Mouse (Mus musculus) E14TG2a.4 (cell line): Measurements from ENCODE around the gene Nudt16l1.
A peak's percentile ranks its signal among the peaks of the same experiment; 100 is the strongest.

Experiments used
- H3K27me3 ChIP-seq: 2 replicates; pipeline ENCODE4 v1.6.1; 2014; ENCODE audit warnings: low read length, control low read depth; ENCODE audit not compliant: insufficient read depth
- H3K36me3 ChIP-seq: 2 replicates; pipeline ENCODE4 v1.6.1; 2014; ENCODE audit warnings: low read length, control low read depth; ENCODE audit not compliant: insufficient read depth
- H3K4me1 ChIP-seq: replicated peaks from 2 replicates; pipeline ENCODE4 v1.6.1; 2014; ENCODE audit warnings: low read depth, low read length, control low read depth
- H3K4me3 ChIP-seq: replicated peaks from 2 replicates; pipeline ENCODE4 v1.5.1; 2014; ENCODE audit warnings: mild to moderate bottlenecking, low read length
- H3K9me3 ChIP-seq: 2 replicates; pipeline ENCODE4 v1.6.1; 2014; ENCODE audit warnings: low read length, control low read depth
- CTCF ChIP-seq: conservative IDR thresholded peaks from 2 replicates; pipeline ENCODE4 v1.5.1; 2014; ENCODE audit warnings: low read length
- NANOG ChIP-seq: IDR thresholded peaks from 2 replicates; pipeline ENCODE4 v1.6.1; 2014; ENCODE audit warnings: borderline replicate concordance, low read length, mixed read lengths
- POU5F1 ChIP-seq: IDR thresholded peaks from 2 replicates; pipeline ENCODE4 v1.6.1; 2014; ENCODE audit warnings: low read length, borderline replicate concordance

The Nudt16l1 gene

GRCm38 (mm10) chr16:4938461-4938860 is at the start of gene Nudt16l1:
Gene Nudt16l1, plus strand, starts transcription at chr16:4938761.
- peaks cover 29% of the 10 kb centered on the region for H3K4me1 ChIP-seq
- H3K36me3 ChIP-seq, result peaks cover 82% of the 10 kb centered on the region
- TF ChIP-seq CTCF (no peak), POU5F1 (no peak), NANOG (no peak)
- H3K27me3 ChIP-seq, result no peaks in the 10 kb centered on the region
- peak within 1 kb of the TSS; percentile 99 for H3K4me3 ChIP-seq
- H3K9me3 ChIP-seq, result no peaks in the 10 kb centered on the region

GRCm38 (mm10) chr16:4890201-4890709 is 48.3 kb upstream of the Nudt16l1 start:
- H3K9me3 ChIP-seq, result no peaks in the 10 kb centered on the region
- TF ChIP-seq CTCF, result no peak
- no peak for TF ChIP-seq NANOG
- TF ChIP-seq POU5F1, result no peak
- no peaks in the 10 kb centered on the region for H3K27me3 ChIP-seq
- peaks cover 75% of the 10 kb centered on the region for H3K4me1 ChIP-seq
- no peak overlapping the region for H3K4me3 ChIP-seq
- peaks cover 15% of the 10 kb centered on the region for H3K36me3 ChIP-seq

GRCm38 (mm10) chr16:4892171-4892570 is 46.4 kb upstream of the Nudt16l1 start:
- H3K9me3 ChIP-seq, result no peaks in the 10 kb centered on the region
- H3K36me3 ChIP-seq, result peaks cover 15% of the 10 kb centered on the region
- TF ChIP-seq CTCF (no peak), POU5F1 (no peak), NANOG (no peak)
- no peak overlapping the region for H3K4me3 ChIP-seq
- H3K4me1 ChIP-seq, result peaks cover 83% of the 10 kb centered on the region
- no peaks in the 10 kb centered on the region for H3K27me3 ChIP-seq

GRCm38 (mm10) chr16:4894201-4894908 is 44.2 kb upstream of the Nudt16l1 start:
- H3K4me3 ChIP-seq, result 0 out of 2 replicates have a peak overlapping the region, but pooled peaks have one; percentile 8
- H3K36me3 ChIP-seq, result peaks cover 9% of the 10 kb centered on the region
- H3K27me3 ChIP-seq, result no peaks in the 10 kb centered on the region
- no peaks in the 10 kb centered on the region for H3K9me3 ChIP-seq
- no peak for TF ChIP-seq POU5F1
- no peak for TF ChIP-seq CTCF
- TF ChIP-seq NANOG, result no peak
- peaks cover 81% of the 10 kb centered on the region for H3K4me1 ChIP-seq

- TF ChIP-seq NANOG (no peak), POU5F1 (no peak), CTCF (no peak)
- no peaks in the 10 kb centered on the region for H3K27me3 ChIP-seq
- H3K4me1 ChIP-seq, result peaks cover 83% of the 10 kb centered on the region
- peaks cover 2% of the 10 kb centered on the region for H3K36me3 ChIP-seq
- H3K4me3 ChIP-seq, result no peak overlapping the region
- no peaks in the 10 kb centered on the region for H3K9me3 ChIP-seq
These were observed 42.1 kb upstream of the Nudt16l1 start for GRCm38 (mm10) chr16:4896249-4897027.

GRCm38 (mm10) chr16:4897146-4897730 is 41.3 kb upstream of the Nudt16l1 start:
- no peaks in the 10 kb centered on the region for H3K9me3 ChIP-seq
- H3K27me3 ChIP-seq, result no peaks in the 10 kb centered on the region
- peaks cover 86% of the 10 kb centered on the region for H3K4me1 ChIP-seq
- no peak overlapping the region for H3K4me3 ChIP-seq
- H3K36me3 ChIP-seq, result no peaks in the 10 kb centered on the region
- TF ChIP-seq POU5F1 (no peak), CTCF (peak; percentile 43)

- Histone ChIP-seq H3K27me3 (no peaks in the 10 kb centered on the region), H3K4me1 (peaks cover 73% of the 10 kb centered on the region), H3K9me3 (no peaks in the 10 kb centered on the region), H3K36me3 (peaks cover 5% of the 10 kb centered on the region), H3K4me3 (0 out of 2 replicates have a peak overlapping the region, but pooled peaks have one; percentile 23)
- TF ChIP-seq NANOG (no peak), CTCF (no peak), POU5F1 (no peak)
These were observed 39.7 kb upstream of the Nudt16l1 start for GRCm38 (mm10) chr16:4898881-4899280.

GRCm38 (mm10) chr16:4899711-4900110 is 38.9 kb upstream of the Nudt16l1 start:
- peaks cover 5% of the 10 kb centered on the region for H3K36me3 ChIP-seq
- H3K4me1 ChIP-seq, result peaks cover 65% of the 10 kb centered on the region
- H3K4me3 ChIP-seq, result no peak overlapping the region
- H3K9me3 ChIP-seq, result no peaks in the 10 kb centered on the region
- no peaks in the 10 kb centered on the region for H3K27me3 ChIP-seq
- TF ChIP-seq CTCF, result no peak
- no peak for TF ChIP-seq NANOG
- no peak for TF ChIP-seq POU5F1
